Mouse (Mus musculus): ENCODE data around the gene Cacna1i.

The Cacna1i gene

GRCm38 (mm10) chr15:80327743-80328540, 40.9 kb downstream of the Cacna1i start:
- no peak for DNase-seq (ENCODE audit: low spot score in 2 of 2)

GRCm38 (mm10) chr15:80330276-80330675, 43.2 kb downstream of the Cacna1i start:
- no peak for DNase-seq (ENCODE audit: low spot score in 2 of 2)

GRCm38 (mm10) chr15:80334766-80335165, 47.7 kb downstream of the Cacna1i start:
- no peak for DNase-seq (ENCODE audit: low spot score in 2 of 2)

- no peak for DNase-seq (ENCODE audit: low spot score in 2 of 2)
Measured at GRCm38 (mm10) chr15:80335196-80335595, 48.2 kb downstream of the Cacna1i start.

- peak; percentile 40 to 42 for DNase-seq (ENCODE audit: low spot score in 2 of 2)
Measured at GRCm38 (mm10) chr15:80340348-80340747, 53.3 kb downstream of the Cacna1i start.

- DNase-seq (ENCODE audit: low spot score in 2 of 2): no peak
Measured at GRCm38 (mm10) chr15:80342394-80342793, 55.4 kb downstream of the Cacna1i start.

- no peak for DNase-seq (ENCODE audit: low spot score in 2 of 2)
Measured at GRCm38 (mm10) chr15:80343031-80343430, 56.0 kb downstream of the Cacna1i start.

GRCm38 (mm10) chr15:80343731-80344130, 56.7 kb downstream of the Cacna1i start:
- DNase-seq (ENCODE audit: low spot score in 2 of 2): no peak

- DNase-seq (ENCODE audit: low spot score in 2 of 2): no peak
Measured at GRCm38 (mm10) chr15:80346510-80346909, 59.5 kb downstream of the Cacna1i start.

GRCm38 (mm10) chr15:80350431-80350830, 63.4 kb downstream of the Cacna1i start:
- no peak for DNase-seq (ENCODE audit: low spot score in 2 of 2)

GRCm38 (mm10) chr15:80358798-80359197, 71.8 kb downstream of the Cacna1i start:
- no peak for DNase-seq (ENCODE audit: low spot score in 2 of 2)

- DNase-seq (ENCODE audit: low spot score in 2 of 2): no peak
Measured at GRCm38 (mm10) chr15:80361780-80362508, 74.9 kb downstream of the Cacna1i start.

GRCm38 (mm10) chr15:80362509-80363172, 75.6 kb downstream of the Cacna1i start:
- DNase-seq (ENCODE audit: low spot score in 2 of 2): no peak

GRCm38 (mm10) chr15:80363821-80364715, 77.0 kb downstream of the Cacna1i start:
- no peak for DNase-seq (ENCODE audit: low spot score in 2 of 2)

- no peak for DNase-seq (ENCODE audit: low spot score in 2 of 2)
Measured at GRCm38 (mm10) chr15:80366899-80367298, 79.9 kb downstream of the Cacna1i start.

- DNase-seq (ENCODE audit: low spot score in 2 of 2): no peak
Measured at GRCm38 (mm10) chr15:80373219-80373964, 86.4 kb downstream of the Cacna1i start.

GRCm38 (mm10) chr15:80374854-80375253, 87.8 kb downstream of the Cacna1i start:
- DNase-seq (ENCODE audit: low spot score in 2 of 2): no peak

GRCm38 (mm10) chr15:80387185-80387584, 100.1 kb downstream of the Cacna1i start:
- no peak for DNase-seq (ENCODE audit: low spot score in 2 of 2)

- DNase-seq (ENCODE audit: low spot score in 2 of 2): no peak
Measured at GRCm38 (mm10) chr15:80391791-80392190, 104.8 kb downstream of the Cacna1i start.

- DNase-seq (ENCODE audit: low spot score in 2 of 2): no peak
Measured at GRCm38 (mm10) chr15:80395035-80395434, 108.0 kb downstream of the Cacna1i start.

- no peak for DNase-seq (ENCODE audit: low spot score in 2 of 2)
Measured at GRCm38 (mm10) chr15:80399451-80399850, 112.4 kb downstream of the Cacna1i start.
